Mouse (Mus musculus): ENCODE data around the gene Btnl2. TPM values are rescaled to one million over a fixed set of nuclear protein-coding genes. Genes with fewer than 3 reads are reported as not detected.

The Btnl2 gene
- total RNA-seq, 1 experiment: not detected

GRCm38 (mm10) chr17:34379451-34379850 lies 24.8 kb downstream of the Btnl2 start:
- Histone ChIP-seq H3K36me3 (ENCODE audit: control insufficient read depth, insufficient read depth, low read length, poor library complexity, severe bottlenecking) (no peaks in the 10 kb centered on the region), H3K9me3 (ENCODE audit: control insufficient read depth, insufficient read depth, low read depth, low read length) (no peaks in the 10 kb centered on the region), H3K27ac (ENCODE audit: insufficient read depth, low read depth, low read length, poor library complexity, severe bottlenecking) (no peak overlapping the region; the same call in 1 of the 2 replicates), H3K9ac (ENCODE audit: insufficient read depth, low read depth, low read length, poor library complexity, severe bottlenecking) (no peak overlapping the region), H3K4me3 (ENCODE audit: insufficient read depth in 1 of 2, low read depth in 1 of 2, low read length in 2 of 2, poor library complexity in 1 of 2, severe bottlenecking in 1 of 2) (no peak overlapping the region), H3K4me1 (ENCODE audit: control insufficient read depth in 2 of 2, insufficient read depth in 2 of 2, low read length in 2 of 2, poor library complexity in 1 of 2) (peaks cover 3 to 6% of the 10 kb centered on the region in 2 experiments; a peak in 2 of 4 replicates)
- no peak for DNase-seq (ENCODE audit: low read depth, low spot score)
- TF ChIP-seq ZC3H11A (IDR thresholded peaks at IDR 0.05; ENCODE audit: borderline replicate concordance, low read depth, low read length) (no peak), MAFK (IDR thresholded peaks at IDR 0.05; ENCODE audit: insufficient read depth, low read depth, low read length) (no peak), CHD2 (IDR thresholded peaks at IDR 0.05; ENCODE audit: low read depth, low read length) (no peak), ZNF384 (IDR thresholded peaks at IDR 0.05; ENCODE audit: low read depth, low read length) (no peak)
- in situ Hi-C loops (cut with MboI; ENCODE audit: low sequenced_read_pairs in 2 of 2, unreplicated experiment in 2 of 2): no loop called here

GRCm38 (mm10) chr17:34381876-34382275 lies 27.3 kb downstream of the Btnl2 start:
- Histone ChIP-seq H3K36me3 (ENCODE audit: control insufficient read depth, insufficient read depth, low read length, poor library complexity, severe bottlenecking) (no peaks in the 10 kb centered on the region), H3K4me3 (ENCODE audit: insufficient read depth in 1 of 2, low read depth in 1 of 2, low read length in 2 of 2, poor library complexity in 1 of 2, severe bottlenecking in 1 of 2) (no peak overlapping the region), H3K9ac (ENCODE audit: insufficient read depth, low read depth, low read length, poor library complexity, severe bottlenecking) (no peak overlapping the region), H3K4me1 (ENCODE audit: control insufficient read depth in 2 of 2, insufficient read depth in 2 of 2, low read length in 2 of 2, poor library complexity in 1 of 2) (peaks cover 3 to 6% of the 10 kb centered on the region in 2 experiments; a peak in 2 of 4 replicates), H3K27ac (ENCODE audit: insufficient read depth, low read depth, low read length, poor library complexity, severe bottlenecking) (no peak overlapping the region), H3K9me3 (ENCODE audit: control insufficient read depth, insufficient read depth, low read depth, low read length) (no peaks in the 10 kb centered on the region)
- in situ Hi-C loops (cut with MboI; ENCODE audit: low sequenced_read_pairs in 2 of 2, unreplicated experiment in 2 of 2): no loop called here
- no peak for TF ChIP-seq ZC3H11A (IDR thresholded peaks at IDR 0.05; ENCODE audit: borderline replicate concordance, low read depth, low read length)
- TF ChIP-seq MAFK (IDR thresholded peaks at IDR 0.05; ENCODE audit: insufficient read depth, low read depth, low read length): no peak
- TF ChIP-seq CHD2 (IDR thresholded peaks at IDR 0.05; ENCODE audit: low read depth, low read length): no peak
- TF ChIP-seq HCFC1 (IDR thresholded peaks at IDR 0.05; ENCODE audit: borderline replicate concordance, insufficient read depth, low read length): no peak
- no peak for TF ChIP-seq ZNF384 (IDR thresholded peaks at IDR 0.05; ENCODE audit: low read depth, low read length)
- peak; percentile 65 for DNase-seq (ENCODE audit: low read depth, low spot score)

GRCm38 (mm10) chr17:34383212-34383611 lies 28.6 kb downstream of the Btnl2 start:
- Histone ChIP-seq H3K9ac (ENCODE audit: insufficient read depth, low read depth, low read length, poor library complexity, severe bottlenecking) (no peak overlapping the region), H3K9me3 (ENCODE audit: control insufficient read depth, insufficient read depth, low read depth, low read length) (no peaks in the 10 kb centered on the region), H3K4me1 (ENCODE audit: control insufficient read depth in 2 of 2, insufficient read depth in 2 of 2, low read length in 2 of 2, poor library complexity in 1 of 2) (peaks cover 3 to 6% of the 10 kb centered on the region in 2 experiments; a peak in 2 of 4 replicates), H3K4me3 (ENCODE audit: insufficient read depth in 1 of 2, low read depth in 1 of 2, low read length in 2 of 2, poor library complexity in 1 of 2, severe bottlenecking in 1 of 2) (no peak overlapping the region), H3K27ac (ENCODE audit: insufficient read depth, low read depth, low read length, poor library complexity, severe bottlenecking) (no peak overlapping the region), H3K36me3 (ENCODE audit: control insufficient read depth, insufficient read depth, low read length, poor library complexity, severe bottlenecking) (no peaks in the 10 kb centered on the region)
- in situ Hi-C loops (cut with MboI; ENCODE audit: low sequenced_read_pairs in 2 of 2, unreplicated experiment in 2 of 2): no loop called here
- TF ChIP-seq ZC3H11A (IDR thresholded peaks at IDR 0.05; ENCODE audit: borderline replicate concordance, low read depth, low read length) (0 out of 2 replicates have a peak, but pooled peaks have one; percentile 8), ZNF384 (IDR thresholded peaks at IDR 0.05; ENCODE audit: low read depth, low read length) (no peak), HCFC1 (IDR thresholded peaks at IDR 0.05; ENCODE audit: borderline replicate concordance, insufficient read depth, low read length) (no peak), CHD2 (IDR thresholded peaks at IDR 0.05; ENCODE audit: low read depth, low read length) (no peak), MAFK (IDR thresholded peaks at IDR 0.05; ENCODE audit: insufficient read depth, low read depth, low read length) (no peak)
- peak; percentile 49 for DNase-seq (ENCODE audit: low read depth, low spot score)

GRCm38 (mm10) chr17:34384699-34385098 lies 30.1 kb downstream of the Btnl2 start:
- in situ Hi-C loops (cut with MboI; ENCODE audit: low sequenced_read_pairs in 2 of 2, unreplicated experiment in 2 of 2): no loop called here
- Histone ChIP-seq H3K4me3 (ENCODE audit: insufficient read depth in 1 of 2, low read depth in 1 of 2, low read length in 2 of 2, poor library complexity in 1 of 2, severe bottlenecking in 1 of 2) (no peak overlapping the region), H3K36me3 (ENCODE audit: control insufficient read depth, insufficient read depth, low read length, poor library complexity, severe bottlenecking) (no peaks in the 10 kb centered on the region), H3K9me3 (ENCODE audit: control insufficient read depth, insufficient read depth, low read depth, low read length) (no peaks in the 10 kb centered on the region), H3K9ac (ENCODE audit: insufficient read depth, low read depth, low read length, poor library complexity, severe bottlenecking) (no peak overlapping the region), H3K4me1 (ENCODE audit: control insufficient read depth in 2 of 2, insufficient read depth in 2 of 2, low read length in 2 of 2, poor library complexity in 1 of 2) (peaks cover 3 to 6% of the 10 kb centered on the region in 2 experiments; a peak in 2 of 4 replicates), H3K27ac (ENCODE audit: insufficient read depth, low read depth, low read length, poor library complexity, severe bottlenecking) (no peak overlapping the region)
- DNase-seq (ENCODE audit: low read depth, low spot score): no peak
- TF ChIP-seq CHD2 (IDR thresholded peaks at IDR 0.05; ENCODE audit: low read depth, low read length) (no peak), ZNF384 (IDR thresholded peaks at IDR 0.05; ENCODE audit: low read depth, low read length) (no peak), HCFC1 (IDR thresholded peaks at IDR 0.05; ENCODE audit: borderline replicate concordance, insufficient read depth, low read length) (no peak), ZC3H11A (IDR thresholded peaks at IDR 0.05; ENCODE audit: borderline replicate concordance, low read depth, low read length) (no peak), MAFK (IDR thresholded peaks at IDR 0.05; ENCODE audit: insufficient read depth, low read depth, low read length) (no peak)

GRCm38 (mm10) chr17:34386656-34387055 lies 32.0 kb downstream of the Btnl2 start:
- H3K27ac ChIP-seq (ENCODE audit: insufficient read depth, low read depth, low read length, poor library complexity, severe bottlenecking): no peak overlapping the region
- H3K36me3 ChIP-seq (ENCODE audit: control insufficient read depth, insufficient read depth, low read length, poor library complexity, severe bottlenecking): no peaks in the 10 kb centered on the region
- in situ Hi-C loops (cut with MboI; ENCODE audit: low sequenced_read_pairs in 2 of 2, unreplicated experiment in 2 of 2): no loop called here
- H3K4me1 ChIP-seq (ENCODE audit: control insufficient read depth in 2 of 2, insufficient read depth in 2 of 2, low read length in 2 of 2, poor library complexity in 1 of 2): peaks cover 3 to 4% of the 10 kb centered on the region in 2 experiments; a peak in 2 of 4 replicates
- TF ChIP-seq CHD2 (IDR thresholded peaks at IDR 0.05; ENCODE audit: low read depth, low read length) (no peak), ZC3H11A (IDR thresholded peaks at IDR 0.05; ENCODE audit: borderline replicate concordance, low read depth, low read length) (no peak), HCFC1 (IDR thresholded peaks at IDR 0.05; ENCODE audit: borderline replicate concordance, insufficient read depth, low read length) (no peak), ZNF384 (IDR thresholded peaks at IDR 0.05; ENCODE audit: low read depth, low read length) (no peak), MAFK (IDR thresholded peaks at IDR 0.05; ENCODE audit: insufficient read depth, low read depth, low read length) (no peak)
- no peaks in the 10 kb centered on the region for H3K9me3 ChIP-seq (ENCODE audit: control insufficient read depth, insufficient read depth, low read depth, low read length)
- DNase-seq (ENCODE audit: low read depth, low spot score): no peak
- H3K4me3 ChIP-seq (ENCODE audit: insufficient read depth in 1 of 2, low read depth in 1 of 2, low read length in 2 of 2, poor library complexity in 1 of 2, severe bottlenecking in 1 of 2): no peak overlapping the region
- no peak overlapping the region for H3K9ac ChIP-seq (ENCODE audit: insufficient read depth, low read depth, low read length, poor library complexity, severe bottlenecking)
